Mouse (Mus musculus): ENCODE measurements around the gene Cfdp1. TPM values are rescaled to one million over a fixed set of nuclear protein-coding genes. Genes with fewer than 3 reads are reported as not detected.

Cfdp1 gene
- polyA plus RNA-seq, 1 experiment = 5.8 TPM

GRCm38 (mm10) chr8:111747866-111748649 is 106.0 kb downstream of the Cfdp1 start:
- H3K36me3 ChIP-seq (ENCODE audit: control insufficient read depth, insufficient read depth, low read length) = no peaks in the 10 kb centered on the region
- DNase-seq = no peak
- H3K27me3 ChIP-seq (ENCODE audit: control insufficient read depth, insufficient read depth, low read length) = peaks cover 16% of the 10 kb centered on the region
- no peak overlapping the region for H3K27ac ChIP-seq (ENCODE audit: control insufficient read depth, insufficient read depth, low read length)
- TF ChIP-seq POLR2A (IDR thresholded peaks at IDR 0.05; ENCODE audit: control insufficient read depth, extremely low read depth, insufficient read depth, low read length, poor library complexity) (no peak), CTCF (IDR thresholded peaks at IDR 0.05; ENCODE audit: borderline replicate concordance, control insufficient read depth, extremely low read depth, insufficient read depth, low read length, poor library complexity) (no peak)
- no peaks in the 10 kb centered on the region for H3K4me1 ChIP-seq (replicated peaks; ENCODE audit: control insufficient read depth, insufficient read depth, low read length)
- WGBS = 85% methylated on average over 8 of the region's 8 CpGs
- no peak overlapping the region for H3K4me3 ChIP-seq (ENCODE audit: control insufficient read depth, insufficient read depth, low read length)

- TF ChIP-seq CTCF (IDR thresholded peaks at IDR 0.05; ENCODE audit: borderline replicate concordance, control insufficient read depth, extremely low read depth, insufficient read depth, low read length, poor library complexity) (no peak), POLR2A (IDR thresholded peaks at IDR 0.05; ENCODE audit: control insufficient read depth, extremely low read depth, insufficient read depth, low read length, poor library complexity) (no peak)
- H3K4me3 ChIP-seq (ENCODE audit: control insufficient read depth, insufficient read depth, low read length) = no peak overlapping the region
- H3K27me3 ChIP-seq (ENCODE audit: control insufficient read depth, insufficient read depth, low read length) = peaks cover 23% of the 10 kb centered on the region
- WGBS = 59% methylated on average over 13 of the region's 13 CpGs
- H3K36me3 ChIP-seq (ENCODE audit: control insufficient read depth, insufficient read depth, low read length) = no peaks in the 10 kb centered on the region
- no peaks in the 10 kb centered on the region for H3K4me1 ChIP-seq (replicated peaks; ENCODE audit: control insufficient read depth, insufficient read depth, low read length)
- no peak overlapping the region for H3K27ac ChIP-seq (ENCODE audit: control insufficient read depth, insufficient read depth, low read length)
- DNase-seq = no peak
Observed at GRCm38 (mm10) chr8:111746582-111747465, 107.3 kb downstream of the Cfdp1 start.

DNA sequence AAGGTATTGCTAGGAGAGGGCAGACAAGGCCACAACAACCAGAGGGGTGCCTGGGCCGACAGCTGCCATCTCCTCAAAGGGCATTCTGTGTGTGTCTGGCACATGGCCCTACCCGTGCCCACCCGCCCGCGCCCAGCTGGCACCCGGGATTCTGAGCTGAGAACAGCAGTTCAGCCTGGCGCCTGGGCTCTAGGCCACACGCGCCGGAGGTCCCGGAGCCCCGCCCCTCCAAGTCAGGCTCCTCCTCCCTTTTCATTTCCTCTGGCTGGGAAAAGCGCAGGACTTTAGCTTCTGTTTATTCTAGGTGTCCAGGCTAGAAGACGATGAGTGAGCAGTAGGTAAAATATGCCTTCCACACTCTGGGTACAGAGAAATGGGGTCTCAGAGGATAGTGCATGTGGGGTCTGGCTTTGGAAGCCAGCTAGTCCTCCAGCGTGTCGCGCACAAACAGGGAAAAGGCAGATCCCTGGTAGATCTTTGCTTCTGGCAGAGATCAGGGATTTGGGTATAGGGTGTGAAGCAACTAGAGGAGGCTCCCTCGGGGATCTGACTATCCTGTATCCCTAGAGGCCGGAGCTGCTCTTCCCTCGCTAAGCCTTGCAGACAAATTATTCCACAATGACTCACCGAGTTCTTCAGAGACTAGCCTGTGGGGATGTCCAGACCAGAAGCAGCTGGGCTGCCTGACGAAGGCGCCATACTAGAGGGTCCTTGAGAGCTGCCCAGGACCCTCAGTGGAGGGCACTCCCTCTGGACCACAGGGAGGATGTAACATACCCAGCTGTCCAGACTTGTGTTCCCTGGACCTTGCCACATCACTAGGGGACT is 108.3 kb downstream of the Cfdp1 start:
- no peak overlapping the region for H3K27ac ChIP-seq (ENCODE audit: control insufficient read depth, insufficient read depth, low read length)
- 10% methylated on average over 23 of the region's 23 CpGs for WGBS
- TF ChIP-seq CTCF (IDR thresholded peaks at IDR 0.05; ENCODE audit: borderline replicate concordance, control insufficient read depth, extremely low read depth, insufficient read depth, low read length, poor library complexity) (no peak), POLR2A (IDR thresholded peaks at IDR 0.05; ENCODE audit: control insufficient read depth, extremely low read depth, insufficient read depth, low read length, poor library complexity) (no peak)
- no peaks in the 10 kb centered on the region for H3K36me3 ChIP-seq (ENCODE audit: control insufficient read depth, insufficient read depth, low read length)
- H3K4me1 ChIP-seq (replicated peaks; ENCODE audit: control insufficient read depth, insufficient read depth, low read length) = no peaks in the 10 kb centered on the region
- no peak overlapping the region for H3K4me3 ChIP-seq (ENCODE audit: control insufficient read depth, insufficient read depth, low read length)
- peaks cover 23% of the 10 kb centered on the region for H3K27me3 ChIP-seq (ENCODE audit: control insufficient read depth, insufficient read depth, low read length)
- DNase-seq = peak; percentile 15

DNA sequence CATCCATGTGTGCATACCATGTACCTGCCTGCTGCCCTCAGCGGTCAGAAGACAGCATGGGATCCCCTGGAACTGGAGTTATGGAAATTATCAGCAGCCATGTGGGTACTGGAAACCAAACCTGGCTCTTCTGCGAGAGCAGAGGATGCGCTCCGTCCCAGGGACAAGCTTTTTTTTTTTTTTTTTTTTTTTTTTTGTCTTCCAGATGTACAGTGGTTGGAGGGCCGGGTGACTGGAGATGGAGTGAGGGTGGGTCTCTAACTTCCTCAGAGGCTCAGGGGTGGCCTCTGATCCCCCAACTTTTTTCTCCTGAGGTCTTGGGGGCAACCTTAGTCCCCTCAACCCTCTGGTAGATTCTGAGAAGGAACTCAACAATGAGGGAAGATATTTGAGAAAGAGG is 109.0 kb downstream of the Cfdp1 start:
- H3K36me3 ChIP-seq (ENCODE audit: control insufficient read depth, insufficient read depth, low read length) = no peaks in the 10 kb centered on the region
- no peak overlapping the region for H3K27ac ChIP-seq (ENCODE audit: control insufficient read depth, insufficient read depth, low read length)
- H3K27me3 ChIP-seq (ENCODE audit: control insufficient read depth, insufficient read depth, low read length) = peaks cover 23% of the 10 kb centered on the region
- no peaks in the 10 kb centered on the region for H3K4me1 ChIP-seq (replicated peaks; ENCODE audit: control insufficient read depth, insufficient read depth, low read length)
- no peak overlapping the region for H3K4me3 ChIP-seq (ENCODE audit: control insufficient read depth, insufficient read depth, low read length)
- TF ChIP-seq CTCF (IDR thresholded peaks at IDR 0.05; ENCODE audit: borderline replicate concordance, control insufficient read depth, extremely low read depth, insufficient read depth, low read length, poor library complexity) (no peak), POLR2A (IDR thresholded peaks at IDR 0.05; ENCODE audit: control insufficient read depth, extremely low read depth, insufficient read depth, low read length, poor library complexity) (no peak)
- no peak for DNase-seq
- WGBS = 85% methylated on average over 5 of the region's 5 CpGs

GRCm38 (mm10) chr8:111743792-111744696 is 110.0 kb downstream of the Cfdp1 start, which contains the start of gene Bcar1:
Bcar1 (minus strand) TSS chr8:111743809.
- Histone ChIP-seq H3K27me3 (ENCODE audit: control insufficient read depth, insufficient read depth, low read length) (peaks cover 23% of the 10 kb centered on the region), H3K27ac (ENCODE audit: control insufficient read depth, insufficient read depth, low read length) (no peak within 1 kb of the TSS), H3K36me3 (ENCODE audit: control insufficient read depth, insufficient read depth, low read length) (no peaks in the 10 kb centered on the region), H3K4me1 (replicated peaks; ENCODE audit: control insufficient read depth, insufficient read depth, low read length) (no peaks in the 10 kb centered on the region), H3K4me3 (ENCODE audit: control insufficient read depth, insufficient read depth, low read length) (no peak within 1 kb of the TSS; the same call in 1 of the 2 replicates)
- DNase-seq = no peak
- 16% methylated on average over 40 of the region's 40 CpGs for WGBS
- TF ChIP-seq POLR2A (IDR thresholded peaks at IDR 0.05; ENCODE audit: control insufficient read depth, extremely low read depth, insufficient read depth, low read length, poor library complexity) = no peak
- no peak for TF ChIP-seq CTCF (IDR thresholded peaks at IDR 0.05; ENCODE audit: borderline replicate concordance, control insufficient read depth, extremely low read depth, insufficient read depth, low read length, poor library complexity)
